Mouse (Mus musculus) cerebellum, adult 2 months (tissue): ENCODE measurements around the gene Slc17a9.

Source experiments
- CTCF ChIP-seq: fragments of 200-500 bp; IDR thresholded peaks from 2 replicates; pipeline ENCODE4 v1.5.1; 2011; ENCODE audit warnings: low read depth, mild to moderate bottlenecking, control low read depth, low read length, moderate library complexity, borderline replicate concordance; ENCODE audit not compliant: insufficient read depth
- POLR2A ChIP-seq: fragments of 200-500 bp; IDR thresholded peaks from 2 replicates; pipeline ENCODE4 v1.6.1; 2011; ENCODE audit warnings: low read length, control low read depth, borderline replicate concordance; ENCODE audit not compliant: insufficient read depth

- TF ChIP-seq CTCF (no peak), POLR2A (no peak)
Measured at GRCm38 (mm10) chr2:180702701-180703149, 22.3 kb upstream of the Slc17a9 start.
